Mouse (Mus musculus) limb, embryonic 12.5 days (tissue): Measurements from ENCODE around the gene Aldh16a1. TPM values are rescaled to one million over a fixed set of nuclear protein-coding genes. Genes with fewer than 3 reads are reported as not detected.
"Not testable (repeated sequence)": the region's sequence is repeated elsewhere in the genome, so short reads cannot be mapped to it uniquely, and the experiment has no call there.

Experiments used
- ATAC-seq: fragments of 200-750 bp; cut with Nextera tagmentation; 2 replicates; pipeline ENCODE4 v1.8.0; 2017; ENCODE audit warnings: low read depth, moderate TSS enrichment; ENCODE audit not compliant: insufficient number of reproducible peaks, insufficient read depth, low FRiP score, low TSS enrichment
- H3K27ac ChIP-seq: fragments of 300-500 bp; sonication (generic); 2 replicates; pipeline ENCODE4 v1.5.1; 2016; ENCODE audit warnings: mild to moderate bottlenecking, moderate library complexity
- H3K27me3 ChIP-seq: fragments of 300-500 bp; sonication (generic); 2 replicates; pipeline ENCODE4 v1.6.1; 2016; ENCODE audit warnings: mild to moderate bottlenecking, moderate library complexity
- H3K36me3 ChIP-seq: fragments of 300-500 bp; sonication (generic); 2 replicates; pipeline ENCODE4 v1.6.1; 2016; ENCODE audit warnings: mild to moderate bottlenecking, moderate library complexity
- H3K4me1 ChIP-seq: fragments of 300-500 bp; sonication (generic); replicated peaks from 2 replicates; pipeline ENCODE4 v1.6.1; 2016
- H3K4me2 ChIP-seq: fragments of 300-500 bp; sonication (generic); 2 replicates; pipeline ENCODE4 v1.6.1; 2016; ENCODE audit warnings: mild to moderate bottlenecking, moderate library complexity
- H3K4me3 ChIP-seq: fragments of 300-500 bp; sonication (generic); replicated peaks from 2 replicates; pipeline ENCODE4 v1.5.1; 2016; ENCODE audit warnings: mild to moderate bottlenecking
- H3K9ac ChIP-seq: fragments of 300-500 bp; sonication (generic); replicated peaks from 2 replicates; pipeline ENCODE4 v1.6.1; 2016; ENCODE audit warnings: mild to moderate bottlenecking, moderate library complexity
- H3K9me3 ChIP-seq: fragments of 300-500 bp; sonication (generic); 2 replicates; pipeline ENCODE4 v1.6.1; 2016; ENCODE audit warnings: mild to moderate bottlenecking, moderate library complexity
- WGBS: fragments of 180-500 bp; shearing (Covaris S2); methylation state at CpG from one replicate; pipeline ENCODE4 v1.1.7; 2016; 5-methylcytosine and 5-hydroxymethylcytosine counted together
- polyA plus RNA-seq: library from polyadenylated mRNA; unstranded; fragments of >200 nt; fragmentation: Nextera tagmentation; extraction: Ambion mirVana; gene quantifications from 2 replicates; pipeline ENCODE4 v1.2.1, GENCODE M21; 2016

The Aldh16a1 gene
- polyA plus RNA-seq, 1 experiment from 2014 or later, result 51.4 TPM

DNA sequence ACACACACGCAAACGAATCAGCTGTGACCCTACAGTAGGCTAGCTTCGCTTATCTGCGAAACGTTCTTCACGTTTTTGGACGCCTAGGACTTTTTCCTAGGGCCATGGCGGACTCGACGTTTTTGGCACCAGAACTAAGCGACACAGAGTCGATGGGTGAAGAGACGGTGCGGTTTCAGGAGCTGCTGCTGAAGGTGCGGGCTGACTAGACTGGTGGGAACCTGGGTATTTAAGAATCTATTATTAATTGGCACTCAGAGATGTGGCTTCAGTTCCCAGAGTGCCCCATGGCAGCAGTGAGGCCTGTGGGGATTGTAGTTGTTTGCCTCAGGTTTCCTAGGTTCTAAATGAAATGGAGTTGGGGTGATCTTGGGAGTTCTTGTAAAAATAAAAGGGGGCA is 1.8 kb upstream of the Aldh16a1 start:
- WGBS, result 94% methylated on average over 15 of the region's 15 CpGs
- no peak overlapping the region for H3K4me3 ChIP-seq
- ATAC-seq, result no peak

DNA sequence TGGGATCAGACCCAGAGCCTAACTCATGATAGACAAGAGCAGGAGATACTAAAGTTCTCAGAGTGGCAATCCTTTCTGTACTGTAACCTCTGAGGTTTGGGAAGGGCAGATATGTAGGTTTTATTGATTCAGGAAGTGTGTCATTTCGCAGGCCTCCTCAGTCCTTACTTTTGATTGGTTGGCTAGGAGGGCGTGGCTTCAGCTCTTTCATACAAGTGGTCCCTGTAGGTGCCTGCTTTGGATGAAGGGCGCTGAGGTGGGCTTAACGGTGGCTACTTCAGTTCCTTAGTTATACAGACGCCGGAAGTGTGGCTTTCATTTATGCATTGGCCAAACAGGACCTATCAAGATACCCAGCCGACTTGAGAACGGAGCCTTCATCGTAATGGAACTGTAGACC is 1.2 kb upstream of the Aldh16a1 start:
- Histone ChIP-seq H3K9me3 (no peaks in the 10 kb centered on the region), H3K4me2 (no peak overlapping the region; the same call in 1 of the 2 replicates), H3K4me3 (no peak overlapping the region), H3K27ac (no peak overlapping the region), H3K4me1 (peaks cover 24% of the 10 kb centered on the region), H3K36me3 (peaks cover 43% of the 10 kb centered on the region), H3K9ac (0 out of 2 replicates have a peak overlapping the region, but pooled peaks have one; percentile 14), H3K27me3 (no peaks in the 10 kb centered on the region)
- no peak for ATAC-seq
- 83% methylated on average over 9 of the region's 9 CpGs for WGBS

More for the DNA sequence above, 1.8 kb upstream of the Aldh16a1 start:
- Histone ChIP-seq H3K9ac (no peak overlapping the region), H3K4me2 (no peak overlapping the region), H3K9me3 (no peaks in the 10 kb centered on the region), H3K27me3 (no peaks in the 10 kb centered on the region), H3K36me3 (peaks cover 45% of the 10 kb centered on the region), H3K4me1 (peaks cover 18% of the 10 kb centered on the region), H3K27ac (no peak overlapping the region)

DNA sequence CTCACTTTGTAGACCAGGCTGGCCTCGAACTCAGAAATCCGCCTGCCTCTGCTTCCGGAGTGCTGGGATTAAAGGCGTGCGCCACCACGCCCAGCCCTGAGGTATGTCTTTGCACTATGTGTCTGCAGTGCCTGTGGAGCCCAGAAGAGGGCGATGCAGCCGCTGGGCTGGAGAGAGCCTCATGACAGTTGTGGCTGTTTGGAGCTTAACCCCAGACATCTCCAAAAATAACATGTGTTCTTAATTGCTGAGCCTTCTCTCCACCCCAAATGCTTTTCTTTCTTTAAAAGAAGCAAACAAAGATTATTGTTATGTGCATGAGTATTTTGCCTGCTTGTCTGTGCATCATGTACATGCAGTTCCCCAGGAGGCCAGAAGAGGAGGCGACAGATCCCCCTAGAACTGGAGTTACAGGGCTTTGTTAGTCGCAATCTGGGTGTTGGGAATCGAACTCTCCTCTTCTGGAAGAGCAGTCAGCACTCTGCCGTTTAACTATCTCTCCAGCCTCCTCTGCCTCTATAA is 670 bp upstream of the Aldh16a1 start:
- 79% methylated on average over 12 of the region's 12 CpGs for WGBS
- H3K4me2 ChIP-seq, result peak overlapping the region; percentile 76
- H3K9me3 ChIP-seq, result no peaks in the 10 kb centered on the region
- H3K4me3 ChIP-seq, result peak overlapping the region; percentile 64
- H3K27ac ChIP-seq, result no peak overlapping the region
- no peaks in the 10 kb centered on the region for H3K27me3 ChIP-seq
- H3K4me1 ChIP-seq, result peaks cover 30% of the 10 kb centered on the region
- peaks cover 38% of the 10 kb centered on the region for H3K36me3 ChIP-seq
- 0 out of 2 replicates have a peak overlapping the region, but pooled peaks have one; percentile 81 for H3K9ac ChIP-seq
- ATAC-seq, result no peak

DNA sequence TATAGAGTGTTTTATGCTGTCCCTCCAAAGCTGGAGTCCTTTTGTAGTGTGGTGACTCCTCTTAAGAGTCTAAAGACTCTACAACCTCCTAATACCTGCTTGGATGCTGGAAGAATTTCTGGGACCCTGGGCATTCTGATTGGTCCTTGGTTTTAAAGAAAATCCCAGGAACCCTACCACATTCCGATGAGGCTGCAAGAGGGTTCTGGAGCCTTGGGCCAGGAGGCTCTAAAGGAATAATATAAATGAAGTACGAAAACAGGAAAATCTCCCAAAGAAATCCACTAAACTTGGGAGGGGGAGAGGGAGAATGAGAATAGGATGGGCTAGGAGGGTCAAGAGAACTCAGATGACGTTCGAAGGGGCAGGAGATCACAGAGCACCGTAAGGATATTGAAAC is 798 bp downstream of the Aldh16a1 start:
- 4% methylated on average over 5 of the region's 5 CpGs for WGBS
- peaks cover 31% of the 10 kb centered on the region for H3K4me1 ChIP-seq
- no peaks in the 10 kb centered on the region for H3K27me3 ChIP-seq
- peak overlapping the region; percentile 95 for H3K27ac ChIP-seq
- H3K4me2 ChIP-seq, result peak overlapping the region; percentile 76
- peak overlapping the region; percentile 64 for H3K4me3 ChIP-seq
- no peak for ATAC-seq
- peaks cover 23% of the 10 kb centered on the region for H3K36me3 ChIP-seq
- peak overlapping the region; percentile 81 for H3K9ac ChIP-seq
- no peaks in the 10 kb centered on the region for H3K9me3 ChIP-seq

DNA sequence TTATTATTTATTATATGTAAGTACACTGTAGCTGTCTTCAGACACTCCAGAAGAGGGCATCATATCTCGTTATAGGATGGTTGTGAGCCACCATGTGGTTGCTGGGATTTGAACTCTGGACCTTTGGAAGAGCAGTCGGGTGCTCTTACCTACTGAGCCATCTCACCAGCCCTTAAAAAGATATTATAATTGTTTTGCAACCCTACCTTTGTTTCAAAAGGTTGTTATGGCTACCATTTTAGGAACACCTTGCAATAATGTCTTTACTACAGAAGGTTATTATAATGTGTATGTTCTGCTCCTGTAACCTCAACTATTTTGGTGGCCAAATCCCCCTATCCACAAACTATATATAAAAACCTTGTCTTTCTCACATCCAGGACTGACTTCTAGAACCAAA is 1.3 kb downstream of the Aldh16a1 start:
- not testable (repeated sequence) for H3K9me3 ChIP-seq, H3K27ac ChIP-seq, H3K27me3 ChIP-seq, H3K9ac ChIP-seq, ATAC-seq
- Histone ChIP-seq H3K36me3 (peaks cover 23% of the 10 kb centered on the region), H3K4me2 (peak overlapping the region; percentile 76), H3K4me1 (peaks cover 31% of the 10 kb centered on the region), H3K4me3 (peak overlapping the region; percentile 64; the same call in 1 of the 2 replicates)
- WGBS, result 95% methylated on average over 2 of the region's 2 CpGs

DNA sequence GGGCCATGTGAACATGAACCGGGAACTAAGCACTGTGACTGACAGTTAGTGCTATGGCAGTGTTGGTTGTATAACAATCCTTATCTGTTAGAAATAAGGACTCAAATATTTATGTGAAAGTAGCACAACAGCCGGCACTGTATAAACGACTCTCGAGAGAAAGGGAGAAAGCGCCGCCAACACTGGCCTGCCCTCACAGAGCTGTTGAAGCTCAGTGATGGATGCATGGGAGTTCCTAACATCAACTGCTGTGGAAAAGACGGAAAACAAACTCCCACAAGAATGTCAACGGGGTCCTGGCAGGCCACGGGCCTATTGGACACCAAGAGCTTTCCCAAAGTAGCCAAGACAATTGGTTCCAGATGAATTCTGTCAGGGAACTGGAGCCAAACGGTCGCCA is 3.1 kb downstream of the Aldh16a1 start:
- Histone ChIP-seq H3K9me3 (no peaks in the 10 kb centered on the region), H3K4me2 (no peak overlapping the region), H3K27me3 (no peaks in the 10 kb centered on the region), H3K4me3 (no peak overlapping the region), H3K27ac (0 out of 2 replicates have a peak overlapping the region, but pooled peaks have one; percentile 62), H3K9ac (0 out of 2 replicates have a peak overlapping the region, but pooled peaks have one; percentile 34), H3K36me3 (peaks cover 27% of the 10 kb centered on the region), H3K4me1 (peaks cover 31% of the 10 kb centered on the region)
- WGBS, result 26% methylated on average over 11 of the region's 11 CpGs
- no peak for ATAC-seq

DNA sequence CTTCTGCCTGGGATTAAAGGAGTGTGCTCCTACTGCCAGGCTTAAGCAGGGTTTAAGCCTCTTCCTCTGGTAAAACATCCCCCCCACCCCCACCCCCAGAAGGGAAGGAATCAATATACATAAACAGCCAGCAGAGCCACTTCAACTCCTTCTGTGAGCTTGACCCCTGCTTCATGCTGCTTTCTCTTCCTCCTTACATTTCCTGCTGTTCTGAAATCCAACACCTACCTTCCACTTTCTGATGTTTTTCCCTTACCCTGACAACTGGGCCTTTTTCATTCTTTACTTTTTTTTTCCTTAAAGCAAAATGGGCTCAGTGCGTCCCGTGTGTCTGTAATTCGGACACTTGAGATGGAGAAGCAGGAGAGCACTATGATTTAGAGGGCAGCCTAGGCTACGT is 4.1 kb downstream of the Aldh16a1 start:
- Histone ChIP-seq H3K4me3 (no peak overlapping the region), H3K9ac (peak overlapping the region; percentile 38; the same call in 1 of the 2 replicates), H3K27me3 (no peaks in the 10 kb centered on the region), H3K4me2 (no peak overlapping the region), H3K9me3 (no peaks in the 10 kb centered on the region), H3K27ac (peak overlapping the region; percentile 62), H3K36me3 (peaks cover 33% of the 10 kb centered on the region), H3K4me1 (peaks cover 27% of the 10 kb centered on the region)
- WGBS, result 45% methylated on average over 4 of the region's 4 CpGs
- no peak for ATAC-seq

DNA sequence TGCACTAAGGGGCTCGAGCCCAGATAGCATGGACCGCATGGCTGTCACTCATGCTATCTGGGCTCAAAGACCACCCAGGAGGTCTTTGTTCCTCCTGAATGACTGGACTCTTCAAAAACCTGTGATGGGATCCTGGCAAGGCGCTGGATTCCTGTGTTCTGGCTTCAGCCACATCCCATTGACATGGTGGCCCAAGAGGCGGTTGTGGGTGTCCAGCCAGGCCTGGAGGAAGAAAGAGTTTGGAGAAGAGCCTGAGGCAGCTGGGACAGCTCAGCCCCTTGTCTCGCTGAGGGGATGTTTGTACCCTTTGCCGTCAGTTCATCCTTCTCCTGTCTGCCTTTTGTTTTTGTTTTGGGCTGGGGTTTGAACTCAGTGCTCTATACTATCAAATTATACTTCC is 4.8 kb downstream of the Aldh16a1 start:
- Histone ChIP-seq H3K4me3 (no peak overlapping the region), H3K27ac (no peak overlapping the region), H3K36me3 (peaks cover 41% of the 10 kb centered on the region), H3K27me3 (no peaks in the 10 kb centered on the region), H3K9ac (no peak overlapping the region), H3K4me2 (no peak overlapping the region), H3K9me3 (no peaks in the 10 kb centered on the region), H3K4me1 (peaks cover 20% of the 10 kb centered on the region)
- ATAC-seq, result no peak
- 73% methylated on average over 6 of the region's 6 CpGs for WGBS

DNA sequence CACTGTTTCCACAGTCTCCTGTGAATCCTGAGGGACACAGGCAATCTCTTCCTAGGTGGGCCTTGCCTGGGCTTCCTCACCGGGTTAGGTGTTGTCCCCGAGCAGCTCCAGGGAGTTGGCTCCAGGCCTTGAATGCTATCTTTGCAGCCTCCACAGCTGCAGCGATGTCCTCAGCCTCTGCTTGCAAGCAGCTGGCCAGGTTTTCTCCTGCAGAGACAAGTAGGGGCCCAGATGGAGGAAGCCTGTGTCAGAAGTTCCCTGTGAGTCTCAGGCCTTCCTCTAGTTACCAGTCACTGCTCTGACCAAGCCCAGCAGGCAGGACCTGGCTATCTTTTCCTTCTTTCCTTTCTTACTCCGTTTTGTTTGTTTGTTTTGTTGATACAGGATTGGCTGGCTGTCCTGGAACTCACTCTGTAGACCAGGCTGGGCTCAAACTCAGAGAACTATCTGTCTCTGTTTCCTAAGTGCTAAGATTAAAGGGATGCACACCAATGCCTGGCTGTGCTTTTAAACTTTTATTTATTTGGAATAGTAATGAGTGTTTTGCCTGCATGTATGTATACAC is 5.8 kb downstream of the Aldh16a1 start:
- 68% methylated on average over 4 of the region's 4 CpGs for WGBS
- no peak overlapping the region for H3K4me3 ChIP-seq
- ATAC-seq, result no peak
- no peak overlapping the region for H3K9ac ChIP-seq
- no peaks in the 10 kb centered on the region for H3K9me3 ChIP-seq
- H3K4me2 ChIP-seq, result no peak overlapping the region
- H3K27me3 ChIP-seq, result no peaks in the 10 kb centered on the region
- H3K4me1 ChIP-seq, result peaks cover 19% of the 10 kb centered on the region
- H3K27ac ChIP-seq, result no peak overlapping the region
- peaks cover 50% of the 10 kb centered on the region for H3K36me3 ChIP-seq

DNA sequence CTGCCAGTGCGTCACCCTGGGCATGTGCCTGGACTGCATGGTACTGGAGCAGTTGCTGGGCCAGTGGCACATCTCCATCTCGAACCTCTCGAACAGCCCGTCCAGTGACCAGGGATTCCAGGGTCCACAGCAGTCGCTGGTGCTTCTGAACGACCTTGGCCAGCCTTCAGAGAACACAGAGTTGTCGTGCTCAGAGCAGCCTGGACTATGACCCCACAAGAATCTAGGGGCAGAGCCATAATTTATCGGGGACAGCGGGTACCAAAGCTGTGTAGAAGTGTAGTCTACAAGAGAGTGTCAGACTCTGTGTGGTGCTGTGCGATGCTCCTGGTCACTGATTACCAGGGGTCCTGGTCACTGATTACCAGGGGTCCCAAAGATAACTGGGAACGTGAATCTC is 6.5 kb downstream of the Aldh16a1 start:
- H3K36me3 ChIP-seq, result peaks cover 57% of the 10 kb centered on the region
- H3K4me2 ChIP-seq, result no peak overlapping the region
- peaks cover 15% of the 10 kb centered on the region for H3K4me1 ChIP-seq
- no peak overlapping the region for H3K9ac ChIP-seq
- no peaks in the 10 kb centered on the region for H3K27me3 ChIP-seq
- no peak overlapping the region for H3K27ac ChIP-seq
- no peak overlapping the region for H3K4me3 ChIP-seq
- 91% methylated on average over 11 of the region's 11 CpGs for WGBS
- no peaks in the 10 kb centered on the region for H3K9me3 ChIP-seq
- no peak for ATAC-seq

DNA sequence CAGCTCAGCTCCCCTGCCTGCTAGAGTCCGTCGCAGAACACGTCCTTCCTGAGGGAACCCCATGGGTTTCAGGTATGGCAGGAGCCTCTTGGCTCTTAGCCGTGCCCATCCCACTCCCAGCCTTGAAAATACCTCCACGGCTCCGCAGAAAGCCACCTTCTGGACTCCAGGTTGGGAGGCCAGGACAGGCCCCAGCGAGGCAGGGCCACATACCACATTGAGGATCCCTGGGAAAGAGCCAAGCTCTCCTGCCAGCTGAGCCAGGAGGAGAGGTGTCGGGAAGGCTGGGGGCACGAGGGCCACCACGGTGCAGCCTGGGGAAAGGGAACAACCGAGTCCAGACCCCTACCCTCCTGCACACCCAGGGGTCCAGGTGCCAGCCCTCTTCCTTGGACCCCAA is 7.1 kb downstream of the Aldh16a1 start:
- Histone ChIP-seq H3K27ac (no peak overlapping the region), H3K4me2 (no peak overlapping the region), H3K4me1 (peaks cover 15% of the 10 kb centered on the region), H3K9ac (no peak overlapping the region), H3K27me3 (no peaks in the 10 kb centered on the region), H3K36me3 (peaks cover 63% of the 10 kb centered on the region), H3K4me3 (no peak overlapping the region), H3K9me3 (no peaks in the 10 kb centered on the region)
- WGBS, result 88% methylated on average over 11 of the region's 11 CpGs
- no peak for ATAC-seq

DNA sequence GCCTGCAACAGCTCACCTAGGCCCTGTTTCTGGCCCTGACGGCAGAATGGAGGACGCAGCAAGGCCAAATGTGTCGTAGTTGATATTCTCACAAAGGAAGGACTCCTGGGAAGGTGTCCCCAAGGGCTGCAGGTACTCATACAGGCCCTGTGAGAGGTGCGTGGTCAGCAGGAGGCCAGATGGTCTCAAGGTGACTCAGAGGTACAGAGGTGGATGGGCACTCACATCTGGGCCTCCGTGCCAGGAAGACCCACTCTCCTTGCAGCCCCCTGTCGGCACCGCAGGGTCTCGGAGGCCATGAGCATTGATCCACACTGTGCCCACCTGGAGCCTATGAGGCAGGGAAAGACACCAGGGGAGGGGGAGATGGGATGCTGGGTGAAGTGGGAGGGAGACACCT is 8.9 kb downstream of the Aldh16a1 start:
- Histone ChIP-seq H3K36me3 (peaks cover 74% of the 10 kb centered on the region), H3K4me2 (no peak overlapping the region), H3K27ac (no peak overlapping the region), H3K4me1 (peaks cover 5% of the 10 kb centered on the region), H3K9ac (no peak overlapping the region), H3K4me3 (no peak overlapping the region), H3K27me3 (no peaks in the 10 kb centered on the region), H3K9me3 (no peaks in the 10 kb centered on the region)
- ATAC-seq, result no peak
- 95% methylated on average over 8 of the region's 8 CpGs for WGBS
